Mouse (Mus musculus): ENCODE results near the gene Zbtb14. TPM values are rescaled to one million over a fixed set of nuclear protein-coding genes. Genes with fewer than 3 reads are reported as not detected.
A peak's percentile ranks its signal among the peaks of the same experiment; 100 is the strongest.

The Zbtb14 gene
- polyA plus RNA-seq, 1 experiment, result 5.6 TPM

GRCm38 (mm10) chr17:69383201-69383940 lies 521 bp downstream of the Zbtb14 start:
- H3K27me3 ChIP-seq (ENCODE audit: control insufficient read depth, insufficient read depth, insufficient read length), result no peaks in the 10 kb centered on the region
- peak overlapping the region; percentile 86 for H3ac ChIP-seq (ENCODE audit: control insufficient read depth, insufficient read length, low read depth)
- H3K4me3 ChIP-seq (ENCODE audit: insufficient read depth, poor library complexity, severe bottlenecking), result peak overlapping the region; percentile 69
- H3K79me3 ChIP-seq (ENCODE audit: low read depth), result peaks cover 25% of the 10 kb centered on the region
- H3K79me2 ChIP-seq (ENCODE audit: control insufficient read depth, insufficient read depth), result peaks cover 31% of the 10 kb centered on the region
- peaks cover 28% of the 10 kb centered on the region for H3K36me3 ChIP-seq (ENCODE audit: control insufficient read depth, insufficient read depth)
- TF ChIP-seq USF1 (IDR thresholded peaks at IDR 0.05; ENCODE audit: low read depth) (no peak), CTCF (IDR thresholded peaks at IDR 0.05; ENCODE audit: control insufficient read depth, insufficient read depth, insufficient read length) (peak; percentile 25)

- Histone ChIP-seq H3K79me3 (ENCODE audit: low read depth) (peaks cover 25% of the 10 kb centered on the region), H3ac (ENCODE audit: control insufficient read depth, insufficient read length, low read depth) (peak overlapping the region; percentile 86), H3K27me3 (ENCODE audit: control insufficient read depth, insufficient read depth, insufficient read length) (no peaks in the 10 kb centered on the region), H3K4me3 (ENCODE audit: insufficient read depth, poor library complexity, severe bottlenecking) (peak overlapping the region; percentile 69), H3K36me3 (ENCODE audit: control insufficient read depth, insufficient read depth) (peaks cover 29% of the 10 kb centered on the region), H3K79me2 (ENCODE audit: control insufficient read depth, insufficient read depth) (peaks cover 31% of the 10 kb centered on the region)
- TF ChIP-seq MAX (IDR thresholded peaks at IDR 0.05) (no peak), CEBPB (IDR thresholded peaks at IDR 0.05; ENCODE audit: low read depth) (no peak), USF1 (IDR thresholded peaks at IDR 0.05; ENCODE audit: low read depth) (no peak), MYOD1 (IDR thresholded peaks at IDR 0.05; ENCODE audit: control insufficient read depth, insufficient read length, low read depth) (no peak), MYOG (IDR thresholded peaks at IDR 0.05; ENCODE audit: control insufficient read depth, extremely low read depth, insufficient read length) (no peak), CTCF (IDR thresholded peaks at IDR 0.05; ENCODE audit: control insufficient read depth, insufficient read depth, insufficient read length) (no peak), FOSL1 (IDR thresholded peaks at IDR 0.05; ENCODE audit: insufficient read depth, low read length, poor library complexity, severe bottlenecking) (no peak)
These were observed 1.3 kb downstream of the Zbtb14 start for GRCm38 (mm10) chr17:69383941-69384665.

GRCm38 (mm10) chr17:69396147-69397033 lies 13.5 kb downstream of the Zbtb14 start:
- TF ChIP-seq MAX (IDR thresholded peaks at IDR 0.05) (no peak), CTCF (IDR thresholded peaks at IDR 0.05; ENCODE audit: control insufficient read depth, insufficient read depth, insufficient read length) (no peak), MYOG (IDR thresholded peaks at IDR 0.05; ENCODE audit: control insufficient read depth, extremely low read depth, insufficient read length) (no peak), CEBPB (IDR thresholded peaks at IDR 0.05; ENCODE audit: low read depth) (no peak), USF1 (IDR thresholded peaks at IDR 0.05; ENCODE audit: low read depth) (no peak), MYOD1 (IDR thresholded peaks at IDR 0.05; ENCODE audit: control insufficient read depth, insufficient read length, low read depth) (no peak), FOSL1 (IDR thresholded peaks at IDR 0.05; ENCODE audit: insufficient read depth, low read length, poor library complexity, severe bottlenecking) (no peak)
- Histone ChIP-seq H3K36me3 (ENCODE audit: control insufficient read depth, insufficient read depth) (peaks cover 2% of the 10 kb centered on the region), H3K79me3 (ENCODE audit: low read depth) (no peaks in the 10 kb centered on the region), H3K79me2 (ENCODE audit: control insufficient read depth, insufficient read depth) (no peaks in the 10 kb centered on the region), H3K4me3 (ENCODE audit: insufficient read depth, poor library complexity, severe bottlenecking) (no peak overlapping the region), H3ac (ENCODE audit: control insufficient read depth, insufficient read length, low read depth) (no peak overlapping the region), H3K27me3 (ENCODE audit: control insufficient read depth, insufficient read depth, insufficient read length) (peaks cover 7% of the 10 kb centered on the region)

- Histone ChIP-seq H3K79me3 (ENCODE audit: low read depth) (no peaks in the 10 kb centered on the region), H3K27me3 (ENCODE audit: control insufficient read depth, insufficient read depth, insufficient read length) (peaks cover 7% of the 10 kb centered on the region), H3K36me3 (ENCODE audit: control insufficient read depth, insufficient read depth) (no peaks in the 10 kb centered on the region), H3K79me2 (ENCODE audit: control insufficient read depth, insufficient read depth) (no peaks in the 10 kb centered on the region), H3ac (ENCODE audit: control insufficient read depth, insufficient read length, low read depth) (no peak overlapping the region), H3K4me3 (ENCODE audit: insufficient read depth, poor library complexity, severe bottlenecking) (no peak overlapping the region)
- TF ChIP-seq MAX (IDR thresholded peaks at IDR 0.05), result no peak
- no peak for TF ChIP-seq FOSL1 (IDR thresholded peaks at IDR 0.05; ENCODE audit: insufficient read depth, low read length, poor library complexity, severe bottlenecking)
- TF ChIP-seq MYOG (IDR thresholded peaks at IDR 0.05; ENCODE audit: control insufficient read depth, extremely low read depth, insufficient read length), result no peak
- TF ChIP-seq CEBPB (IDR thresholded peaks at IDR 0.05; ENCODE audit: low read depth), result no peak
These were observed 14.3 kb downstream of the Zbtb14 start for GRCm38 (mm10) chr17:69397163-69397562.

- H3K79me2 ChIP-seq (ENCODE audit: control insufficient read depth, insufficient read depth), result no peaks in the 10 kb centered on the region
- no peaks in the 10 kb centered on the region for H3K36me3 ChIP-seq (ENCODE audit: control insufficient read depth, insufficient read depth)
- no peak overlapping the region for H3ac ChIP-seq (ENCODE audit: control insufficient read depth, insufficient read length, low read depth)
- no peaks in the 10 kb centered on the region for H3K79me3 ChIP-seq (ENCODE audit: low read depth)
- H3K27me3 ChIP-seq (ENCODE audit: control insufficient read depth, insufficient read depth, insufficient read length), result peaks cover 7% of the 10 kb centered on the region
- no peak for TF ChIP-seq USF1 (IDR thresholded peaks at IDR 0.05; ENCODE audit: low read depth)
- no peak for TF ChIP-seq MYOG (IDR thresholded peaks at IDR 0.05; ENCODE audit: control insufficient read depth, extremely low read depth, insufficient read length)
- no peak for TF ChIP-seq FOSL1 (IDR thresholded peaks at IDR 0.05; ENCODE audit: insufficient read depth, low read length, poor library complexity, severe bottlenecking)
- no peak for TF ChIP-seq CTCF (IDR thresholded peaks at IDR 0.05; ENCODE audit: control insufficient read depth, insufficient read depth, insufficient read length)
- no peak for TF ChIP-seq MYOD1 (IDR thresholded peaks at IDR 0.05; ENCODE audit: control insufficient read depth, insufficient read length, low read depth)
- TF ChIP-seq CEBPB (IDR thresholded peaks at IDR 0.05; ENCODE audit: low read depth), result no peak
- no peak overlapping the region for H3K4me3 ChIP-seq (ENCODE audit: insufficient read depth, poor library complexity, severe bottlenecking)
These were observed 15.2 kb downstream of the Zbtb14 start for GRCm38 (mm10) chr17:69398092-69398491.
